Mouse (Mus musculus) NIH3T3 (cell line): ENCODE data around the gene Tiam1.

Experiments used
- DNase-seq: peaks from one replicate; pipeline ENCODE4 v3.0.0-alpha.2; 2012; ENCODE audit warnings: low read depth

The Tiam1 gene

GRCm38 (mm10) chr16:90047841-90048240, 95.7 kb downstream of the Tiam1 start:
- DNase-seq: no peak

- DNase-seq: peak; percentile 50
These were observed 96.9 kb downstream of the Tiam1 start for GRCm38 (mm10) chr16:90046494-90047158.

- no peak for DNase-seq
These were observed 98.0 kb downstream of the Tiam1 start for GRCm38 (mm10) chr16:90045611-90046010.

- DNase-seq: no peak
These were observed 99.4 kb downstream of the Tiam1 start for GRCm38 (mm10) chr16:90044004-90044754.

- no peak for DNase-seq
These were observed 100.7 kb downstream of the Tiam1 start for GRCm38 (mm10) chr16:90042874-90043273.

GRCm38 (mm10) chr16:90042386-90042785, 101.2 kb downstream of the Tiam1 start:
- DNase-seq: no peak

- DNase-seq: no peak
These were observed 102.7 kb downstream of the Tiam1 start for GRCm38 (mm10) chr16:90040771-90041364.

- DNase-seq: no peak
These were observed 107.9 kb downstream of the Tiam1 start for GRCm38 (mm10) chr16:90035595-90036110.

GRCm38 (mm10) chr16:90030355-90030754, 113.2 kb downstream of the Tiam1 start:
- no peak for DNase-seq

- no peak for DNase-seq
These were observed 115.7 kb downstream of the Tiam1 start for GRCm38 (mm10) chr16:90027886-90028285.

- DNase-seq: no peak
These were observed 117.9 kb downstream of the Tiam1 start for GRCm38 (mm10) chr16:90025526-90026172.

- DNase-seq: no peak
These were observed 119.9 kb downstream of the Tiam1 start for GRCm38 (mm10) chr16:90023665-90024010.

- no peak for DNase-seq
These were observed 120.5 kb downstream of the Tiam1 start for GRCm38 (mm10) chr16:90022932-90023664.

- no peak for DNase-seq
These were observed 127.5 kb downstream of the Tiam1 start for GRCm38 (mm10) chr16:90016046-90016445.

GRCm38 (mm10) chr16:90014596-90014995, 129.0 kb downstream of the Tiam1 start:
- DNase-seq: no peak

- no peak for DNase-seq
These were observed 131.9 kb downstream of the Tiam1 start for GRCm38 (mm10) chr16:90011521-90012181.

GRCm38 (mm10) chr16:90008504-90008903, 135.1 kb downstream of the Tiam1 start:
- DNase-seq: no peak

GRCm38 (mm10) chr16:90007391-90007977, 136.1 kb downstream of the Tiam1 start:
- no peak for DNase-seq

GRCm38 (mm10) chr16:90003556-90003955, 140.0 kb downstream of the Tiam1 start:
- DNase-seq: no peak

- DNase-seq: no peak
These were observed 148.4 kb downstream of the Tiam1 start for GRCm38 (mm10) chr16:89995155-89995554.
